Mouse (Mus musculus): ENCODE data around the gene Fam120a. TPM values are rescaled to one million over a fixed set of nuclear protein-coding genes. Genes with fewer than 3 reads are reported as not detected.

Fam120a gene
- polyA plus RNA-seq, 1 experiment from 2014 or later, result 38.0 TPM

- Histone ChIP-seq H3K27ac (ENCODE audit: low read depth, low read length) (no peak overlapping the region), H3K27me3 (replicated peaks; ENCODE audit: control insufficient read depth, insufficient read depth, low read length) (no peaks in the 10 kb centered on the region), H3K9ac (ENCODE audit: low read depth, low read length) (no peak overlapping the region), H3K4me1 (replicated peaks; ENCODE audit: control insufficient read depth, insufficient read depth, low read length) (no peaks in the 10 kb centered on the region), H3K4me3 (ENCODE audit: low read depth, low read length) (no peak overlapping the region), H3K36me3 (ENCODE audit: control insufficient read depth, insufficient read depth, low read length) (peaks cover 34% of the 10 kb centered on the region), H3K4me2 (no peak overlapping the region), H3K9me3 (ENCODE audit: control insufficient read depth, low read length) (no peaks in the 10 kb centered on the region)
- DNase-seq (ENCODE audit: low spot score) (no peak), ATAC-seq (replicated peaks; ENCODE audit: low FRiP score) (no peak)
Observed at GRCm38 (mm10) chr13:48931687-48932086, 36.1 kb downstream of the Fam120a start.

GRCm38 (mm10) chr13:48931232-48931631 is 36.6 kb downstream of the Fam120a start:
- no peaks in the 10 kb centered on the region for H3K9me3 ChIP-seq (ENCODE audit: control insufficient read depth, low read length)
- DNase-seq (ENCODE audit: low spot score), result no peak
- ATAC-seq (replicated peaks; ENCODE audit: low FRiP score), result no peak
- no peaks in the 10 kb centered on the region for H3K27me3 ChIP-seq (replicated peaks; ENCODE audit: control insufficient read depth, insufficient read depth, low read length)
- no peak overlapping the region for H3K9ac ChIP-seq (ENCODE audit: low read depth, low read length)
- H3K4me2 ChIP-seq, result no peak overlapping the region
- no peak overlapping the region for H3K27ac ChIP-seq (ENCODE audit: low read depth, low read length)
- 87% methylated on average over 5 of the region's 5 CpGs for WGBS
- H3K36me3 ChIP-seq (ENCODE audit: control insufficient read depth, insufficient read depth, low read length), result peaks cover 36% of the 10 kb centered on the region
- H3K4me3 ChIP-seq (ENCODE audit: low read depth, low read length), result no peak overlapping the region
- no peaks in the 10 kb centered on the region for H3K4me1 ChIP-seq (replicated peaks; ENCODE audit: control insufficient read depth, insufficient read depth, low read length)

GRCm38 (mm10) chr13:48929535-48930110 is 38.2 kb downstream of the Fam120a start:
- 81% methylated on average over 3 of the region's 3 CpGs for WGBS
- H3K36me3 ChIP-seq (ENCODE audit: control insufficient read depth, insufficient read depth, low read length), result peaks cover 37% of the 10 kb centered on the region

GRCm38 (mm10) chr13:48927609-48928008 is 40.2 kb downstream of the Fam120a start:
- ATAC-seq (replicated peaks; ENCODE audit: low FRiP score), result no peak
- H3K9ac ChIP-seq (ENCODE audit: low read depth, low read length), result no peak overlapping the region
- no peak overlapping the region for H3K4me3 ChIP-seq (ENCODE audit: low read depth, low read length)
- H3K27ac ChIP-seq (ENCODE audit: low read depth, low read length), result no peak overlapping the region
- H3K36me3 ChIP-seq (ENCODE audit: control insufficient read depth, insufficient read depth, low read length), result peaks cover 27% of the 10 kb centered on the region
- no peak for DNase-seq (ENCODE audit: low spot score)
- no peaks in the 10 kb centered on the region for H3K27me3 ChIP-seq (replicated peaks; ENCODE audit: control insufficient read depth, insufficient read depth, low read length)
- WGBS, result 86% methylated on average over 2 of the region's 2 CpGs
- no peaks in the 10 kb centered on the region for H3K9me3 ChIP-seq (ENCODE audit: control insufficient read depth, low read length)
- no peaks in the 10 kb centered on the region for H3K4me1 ChIP-seq (replicated peaks; ENCODE audit: control insufficient read depth, insufficient read depth, low read length)
- no peak overlapping the region for H3K4me2 ChIP-seq

More at GRCm38 (mm10) chr13:48929535-48930110, 38.2 kb downstream of the Fam120a start:
- ATAC-seq (replicated peaks; ENCODE audit: low FRiP score) (no peak), DNase-seq (ENCODE audit: low spot score) (no peak)
- no peak overlapping the region for H3K9ac ChIP-seq (ENCODE audit: low read depth, low read length)
- H3K9me3 ChIP-seq (ENCODE audit: control insufficient read depth, low read length), result no peaks in the 10 kb centered on the region
- no peak overlapping the region for H3K4me3 ChIP-seq (ENCODE audit: low read depth, low read length)
- H3K4me1 ChIP-seq (replicated peaks; ENCODE audit: control insufficient read depth, insufficient read depth, low read length), result no peaks in the 10 kb centered on the region
- no peak overlapping the region for H3K27ac ChIP-seq (ENCODE audit: low read depth, low read length)
- H3K27me3 ChIP-seq (replicated peaks; ENCODE audit: control insufficient read depth, insufficient read depth, low read length), result no peaks in the 10 kb centered on the region
- H3K4me2 ChIP-seq, result no peak overlapping the region

- no peak overlapping the region for H3K9ac ChIP-seq (ENCODE audit: low read depth, low read length)
Observed at GRCm38 (mm10) chr13:48922712-48923111, 45.1 kb downstream of the Fam120a start.

GRCm38 (mm10) chr13:48921256-48921655 is 46.6 kb downstream of the Fam120a start:
- no peaks in the 10 kb centered on the region for H3K9me3 ChIP-seq (ENCODE audit: control insufficient read depth, low read length)
- 81% methylated on average over 1 of the region's 1 CpGs for WGBS
- no peak overlapping the region for H3K9ac ChIP-seq (ENCODE audit: low read depth, low read length)
- H3K4me2 ChIP-seq, result no peak overlapping the region
- no peak overlapping the region for H3K27ac ChIP-seq (ENCODE audit: low read depth, low read length)
- no peaks in the 10 kb centered on the region for H3K27me3 ChIP-seq (replicated peaks; ENCODE audit: control insufficient read depth, insufficient read depth, low read length)
- peaks cover 30% of the 10 kb centered on the region for H3K36me3 ChIP-seq (ENCODE audit: control insufficient read depth, insufficient read depth, low read length)
- H3K4me3 ChIP-seq (ENCODE audit: low read depth, low read length), result no peak overlapping the region
- DNase-seq (ENCODE audit: low spot score), result no peak
- no peak for ATAC-seq (replicated peaks; ENCODE audit: low FRiP score)
- H3K4me1 ChIP-seq (replicated peaks; ENCODE audit: control insufficient read depth, insufficient read depth, low read length), result no peaks in the 10 kb centered on the region

More at GRCm38 (mm10) chr13:48922712-48923111, 45.1 kb downstream of the Fam120a start:
- ATAC-seq (replicated peaks; ENCODE audit: low FRiP score) (no peak), DNase-seq (ENCODE audit: low spot score) (no peak)
- H3K27me3 ChIP-seq (replicated peaks; ENCODE audit: control insufficient read depth, insufficient read depth, low read length), result no peaks in the 10 kb centered on the region
- 91% methylated on average over 2 of the region's 2 CpGs for WGBS
- H3K9me3 ChIP-seq (ENCODE audit: control insufficient read depth, low read length), result no peaks in the 10 kb centered on the region
- H3K4me1 ChIP-seq (replicated peaks; ENCODE audit: control insufficient read depth, insufficient read depth, low read length), result no peaks in the 10 kb centered on the region
- no peak overlapping the region for H3K4me3 ChIP-seq (ENCODE audit: low read depth, low read length)
- H3K4me2 ChIP-seq, result no peak overlapping the region
- peaks cover 34% of the 10 kb centered on the region for H3K36me3 ChIP-seq (ENCODE audit: control insufficient read depth, insufficient read depth, low read length)
- H3K27ac ChIP-seq (ENCODE audit: low read depth, low read length), result no peak overlapping the region

GRCm38 (mm10) chr13:48919756-48920415 is 47.9 kb downstream of the Fam120a start:
- H3K27me3 ChIP-seq (replicated peaks; ENCODE audit: control insufficient read depth, insufficient read depth, low read length), result no peaks in the 10 kb centered on the region
- H3K9ac ChIP-seq (ENCODE audit: low read depth, low read length), result no peak overlapping the region
- H3K4me3 ChIP-seq (ENCODE audit: low read depth, low read length), result no peak overlapping the region
- DNase-seq (ENCODE audit: low spot score) (no peak), ATAC-seq (replicated peaks; ENCODE audit: low FRiP score) (no peak)
- 81% methylated on average over 7 of the region's 7 CpGs for WGBS
- H3K27ac ChIP-seq (ENCODE audit: low read depth, low read length), result no peak overlapping the region
- H3K4me2 ChIP-seq, result no peak overlapping the region
- peaks cover 31% of the 10 kb centered on the region for H3K36me3 ChIP-seq (ENCODE audit: control insufficient read depth, insufficient read depth, low read length)
- H3K9me3 ChIP-seq (ENCODE audit: control insufficient read depth, low read length), result no peaks in the 10 kb centered on the region
- H3K4me1 ChIP-seq (replicated peaks; ENCODE audit: control insufficient read depth, insufficient read depth, low read length), result no peaks in the 10 kb centered on the region

GRCm38 (mm10) chr13:48917113-48917599 is 50.7 kb downstream of the Fam120a start:
- no peaks in the 10 kb centered on the region for H3K9me3 ChIP-seq (ENCODE audit: control insufficient read depth, low read length)
- WGBS, result 90% methylated on average over 3 of the region's 3 CpGs
- H3K27ac ChIP-seq (ENCODE audit: low read depth, low read length), result no peak overlapping the region
- peaks cover 38% of the 10 kb centered on the region for H3K36me3 ChIP-seq (ENCODE audit: control insufficient read depth, insufficient read depth, low read length)
- no peak overlapping the region for H3K4me3 ChIP-seq (ENCODE audit: low read depth, low read length)
- DNase-seq (ENCODE audit: low spot score), result no peak
- no peaks in the 10 kb centered on the region for H3K27me3 ChIP-seq (replicated peaks; ENCODE audit: control insufficient read depth, insufficient read depth, low read length)
- ATAC-seq (replicated peaks; ENCODE audit: low FRiP score), result no peak
- H3K4me1 ChIP-seq (replicated peaks; ENCODE audit: control insufficient read depth, insufficient read depth, low read length), result no peaks in the 10 kb centered on the region
- no peak overlapping the region for H3K9ac ChIP-seq (ENCODE audit: low read depth, low read length)
- no peak overlapping the region for H3K4me2 ChIP-seq

GRCm38 (mm10) chr13:48913680-48914079 is 54.1 kb downstream of the Fam120a start:
- DNase-seq (ENCODE audit: low spot score) (no peak), ATAC-seq (replicated peaks; ENCODE audit: low FRiP score) (no peak)
- no peak overlapping the region for H3K27ac ChIP-seq (ENCODE audit: low read depth, low read length)
- H3K9me3 ChIP-seq (ENCODE audit: control insufficient read depth, low read length), result no peaks in the 10 kb centered on the region
- 90% methylated on average over 1 of the region's 1 CpGs for WGBS
- H3K36me3 ChIP-seq (ENCODE audit: control insufficient read depth, insufficient read depth, low read length), result peaks cover 32% of the 10 kb centered on the region
- H3K27me3 ChIP-seq (replicated peaks; ENCODE audit: control insufficient read depth, insufficient read depth, low read length), result no peaks in the 10 kb centered on the region
- H3K4me2 ChIP-seq, result no peak overlapping the region
- H3K4me1 ChIP-seq (replicated peaks; ENCODE audit: control insufficient read depth, insufficient read depth, low read length), result no peaks in the 10 kb centered on the region
- H3K9ac ChIP-seq (ENCODE audit: low read depth, low read length), result no peak overlapping the region
- no peak overlapping the region for H3K4me3 ChIP-seq (ENCODE audit: low read depth, low read length)
